Mouse (Mus musculus) gastrocnemius, postnatal 25 days (tissue): ENCODE measurements at regions not wholly inside any gene's neighbourhood (a gene's known extent, or its start where the extent isn't known, plus 50 kb on each side); places are given as distances from the start of the nearest gene placed in this dataset.
"Not testable (repeated sequence)": the region's sequence is repeated elsewhere in the genome, so short reads cannot be mapped to it uniquely, and the experiment has no call there.

ENCODE experiments used
- DNase-seq: peaks from one replicate; pipeline ENCODE4 v3.0.0; 2022

DNA sequence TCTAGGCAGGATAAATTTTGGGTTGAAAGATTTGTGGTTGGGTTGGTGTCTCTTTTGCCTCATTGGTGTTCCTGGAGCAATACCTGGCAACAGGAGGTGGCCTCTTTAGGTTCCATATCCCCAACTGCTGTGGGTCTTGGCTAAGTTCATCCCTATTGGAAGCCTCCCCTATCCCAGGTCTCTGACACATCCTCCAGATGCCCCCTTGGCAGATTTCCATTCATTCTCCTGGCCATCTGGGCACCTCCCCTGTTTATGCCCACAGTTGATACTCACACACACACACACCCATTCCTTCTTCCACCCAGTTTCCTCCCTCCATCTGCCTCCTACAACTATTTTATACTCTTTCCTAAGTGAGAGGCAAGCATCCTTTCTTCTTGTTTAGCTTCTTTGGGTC lies 984.9 kb upstream of the Gm12353 start:
- DNase-seq, result no peak

DNA sequence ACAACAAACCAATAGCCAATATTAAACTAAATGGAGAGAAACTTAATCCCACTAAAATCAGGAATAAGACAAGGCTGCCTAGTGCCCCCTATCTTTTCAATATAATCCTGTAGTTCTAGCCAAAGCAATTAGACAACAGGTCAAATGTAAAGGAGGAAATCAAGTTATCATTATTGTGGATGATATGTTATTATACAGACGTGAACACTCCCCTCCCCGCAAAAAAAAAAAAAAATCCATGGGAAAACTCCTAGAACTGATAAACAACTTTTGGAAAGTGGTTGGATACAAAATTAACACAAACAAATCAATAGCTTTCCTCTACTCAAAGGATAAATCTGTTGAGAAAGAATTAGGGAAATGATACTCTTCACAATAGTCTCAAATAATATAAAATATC lies 966.2 kb upstream of the Gm12353 start:
- no peak for DNase-seq

DNA sequence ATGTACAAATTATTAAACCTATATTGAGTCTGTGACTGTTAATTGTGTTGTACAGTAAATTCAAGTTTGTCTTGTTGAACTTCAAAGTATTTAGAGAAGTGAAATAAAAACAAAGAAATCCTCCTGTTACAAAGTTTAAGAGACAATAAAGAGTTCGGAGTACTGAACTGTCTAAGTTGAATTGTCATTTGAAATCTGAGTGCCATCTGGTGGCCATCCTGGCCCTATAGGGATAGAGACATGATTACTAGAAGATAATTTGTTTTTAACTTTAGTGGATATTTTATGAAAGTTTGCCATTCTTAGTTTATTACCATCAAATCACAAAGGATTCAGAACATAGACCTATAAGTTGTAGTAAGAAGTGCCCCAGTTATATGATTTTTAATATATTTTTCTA lies 956.1 kb upstream of the Gm12353 start:
- DNase-seq, result no peak

DNA sequence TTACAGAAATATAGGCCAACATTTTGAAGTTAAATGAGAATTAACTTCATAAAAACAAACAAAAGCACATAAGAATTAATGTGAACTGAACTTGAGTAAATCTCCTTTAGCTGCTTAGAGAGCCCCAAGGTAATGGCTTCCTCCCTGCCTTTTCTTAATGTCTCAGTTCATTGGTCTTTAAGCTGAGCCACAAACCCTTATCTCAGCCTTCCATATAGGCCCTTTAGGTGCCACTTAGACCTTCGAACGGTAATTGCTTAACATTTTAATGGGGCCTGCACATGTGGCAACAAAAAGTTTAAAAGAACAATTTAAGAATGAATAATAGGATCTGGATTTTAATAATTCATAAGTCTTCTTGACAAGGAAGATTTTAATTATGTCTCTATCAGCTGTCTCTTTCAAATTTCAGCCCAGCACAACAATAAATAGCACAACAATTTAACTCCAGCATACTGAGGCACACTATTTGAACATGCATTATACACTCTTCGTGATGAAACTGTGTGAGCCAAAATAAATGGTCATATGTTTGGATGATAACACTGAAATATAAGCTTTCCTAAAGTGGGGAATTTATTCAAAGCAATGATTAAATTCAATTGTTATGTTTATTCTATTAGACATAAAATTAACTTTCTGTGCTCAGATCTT lies 919.2 kb upstream of the Gm12353 start:
- no peak for DNase-seq

DNA sequence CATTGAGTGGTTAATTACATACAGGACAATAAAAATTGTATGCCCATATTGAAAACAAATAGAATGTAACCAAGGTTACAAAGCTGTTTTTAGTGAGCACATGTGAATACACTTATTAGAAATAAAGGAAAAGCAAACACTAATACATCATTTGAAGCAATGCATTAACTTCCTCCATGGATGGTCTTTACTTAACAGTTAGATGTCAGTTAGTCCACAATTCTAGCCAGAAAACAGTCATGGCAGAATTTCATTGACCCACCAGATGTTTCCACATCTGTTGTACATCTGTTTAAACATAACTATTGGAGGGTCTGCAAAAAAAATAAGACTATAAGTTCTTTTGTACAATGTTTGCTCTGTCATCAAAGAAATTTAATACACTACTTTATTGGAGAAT lies 911.2 kb upstream of the Gm12353 start:
- no peak for DNase-seq

DNA sequence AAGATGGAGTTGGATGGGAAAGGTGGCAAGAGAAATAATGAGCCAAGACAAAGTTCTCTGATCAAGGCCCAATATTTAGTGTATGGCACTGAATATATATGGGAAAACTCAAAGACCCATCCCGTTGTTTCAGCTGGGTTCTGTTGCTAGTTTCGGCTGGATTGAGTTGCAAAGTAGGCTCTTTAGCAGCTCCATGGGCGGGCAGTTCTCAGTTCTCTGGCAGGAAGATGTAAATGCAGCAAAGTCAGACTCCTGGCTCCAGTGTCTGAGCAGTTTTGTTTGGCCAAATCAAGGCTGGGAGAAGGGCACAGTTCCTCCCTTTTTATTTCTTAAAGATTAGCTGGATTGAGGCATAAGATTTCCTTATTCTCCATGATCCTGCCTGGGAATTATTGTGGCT lies 909.0 kb upstream of the Gm12353 start:
- no peak for DNase-seq

DNA sequence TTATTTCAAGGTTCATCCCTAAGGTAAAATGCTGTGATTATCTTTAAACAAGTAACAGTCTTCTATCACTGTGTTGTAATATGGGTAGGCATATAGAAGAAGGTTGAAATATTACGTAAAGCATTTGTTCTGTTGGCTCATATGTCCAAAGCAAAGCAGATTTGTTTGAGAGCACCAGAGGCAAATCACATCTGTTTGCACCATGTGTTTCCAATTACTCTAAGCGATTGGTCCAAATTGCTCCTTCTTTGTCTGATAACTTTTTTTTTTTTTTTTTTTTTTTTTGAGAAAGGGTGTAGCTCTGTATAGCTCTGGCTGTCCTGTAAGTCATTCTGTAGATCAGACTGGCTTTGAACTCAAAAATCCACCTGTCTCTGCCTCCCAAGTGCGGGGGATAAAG lies 861.0 kb upstream of the Gm12353 start:
- no peak for DNase-seq

DNA sequence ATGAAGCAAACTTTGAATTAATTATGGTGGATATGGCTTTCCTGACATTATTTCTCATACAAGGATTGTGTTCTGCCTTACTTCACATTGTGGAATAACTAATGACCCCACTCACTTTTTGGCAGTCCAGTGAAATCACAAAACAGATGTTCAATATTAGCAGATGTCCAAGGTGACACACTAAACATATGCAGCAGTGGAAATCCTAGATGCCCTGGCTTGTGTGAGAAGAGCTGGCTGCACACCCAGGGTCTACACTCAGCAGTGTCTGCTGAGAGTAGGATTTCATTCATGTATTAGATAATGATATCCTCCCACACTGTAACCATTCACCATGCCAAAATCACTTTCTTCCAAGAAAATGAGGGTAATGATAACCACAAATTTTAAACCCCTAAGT lies 816.9 kb upstream of the Gm12353 start:
- DNase-seq, result peak; percentile 11

DNA sequence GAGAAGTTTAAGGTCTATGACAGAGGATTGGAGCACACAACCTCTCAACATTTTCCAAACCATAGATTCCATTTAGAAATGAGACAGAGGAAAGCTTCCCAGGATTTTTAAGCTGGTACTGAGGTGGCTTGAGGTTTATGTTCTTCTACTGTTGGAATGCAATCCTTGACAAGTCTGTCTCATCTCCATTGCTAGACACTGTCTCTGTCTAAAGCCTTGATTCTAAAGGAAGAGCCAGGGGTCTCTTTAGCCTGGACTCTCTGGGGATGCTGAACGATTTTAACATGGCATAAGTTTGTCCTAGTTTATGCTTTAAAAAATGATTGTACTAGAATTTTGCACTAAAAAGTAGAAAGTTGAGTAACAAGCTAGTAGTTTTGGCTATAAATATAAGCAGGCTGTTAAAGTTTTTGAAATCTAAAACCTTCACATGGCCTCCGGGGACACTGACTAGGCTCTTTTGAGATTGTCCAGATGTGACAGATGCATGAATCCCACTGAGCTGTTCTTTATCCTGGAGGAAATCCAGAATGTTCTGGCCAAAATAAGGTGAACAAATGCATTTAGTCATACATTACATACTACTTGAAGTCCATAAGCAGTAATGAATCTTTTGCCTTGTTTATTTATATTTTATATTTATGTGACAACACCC lies 809.4 kb upstream of the Gm12353 start:
- DNase-seq, result no peak

DNA sequence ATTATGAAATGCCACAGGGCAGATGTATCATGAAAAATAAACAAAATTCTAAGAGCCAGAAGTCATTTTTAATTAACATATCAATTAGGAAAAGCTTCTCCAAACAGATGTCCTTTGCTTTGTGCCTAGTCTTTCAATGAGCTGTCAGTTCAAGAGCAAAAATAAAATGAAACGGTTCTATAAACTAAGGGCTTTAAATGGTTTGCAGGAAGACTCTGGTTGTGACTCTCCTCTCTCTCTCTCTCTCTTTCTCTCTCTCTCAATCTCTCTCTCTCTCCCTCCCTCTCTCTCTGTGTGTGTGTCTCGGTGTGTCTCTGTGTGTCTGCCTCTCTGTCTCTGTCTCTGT lies 808.9 kb upstream of the Gm12353 start:
- no peak for DNase-seq

DNA sequence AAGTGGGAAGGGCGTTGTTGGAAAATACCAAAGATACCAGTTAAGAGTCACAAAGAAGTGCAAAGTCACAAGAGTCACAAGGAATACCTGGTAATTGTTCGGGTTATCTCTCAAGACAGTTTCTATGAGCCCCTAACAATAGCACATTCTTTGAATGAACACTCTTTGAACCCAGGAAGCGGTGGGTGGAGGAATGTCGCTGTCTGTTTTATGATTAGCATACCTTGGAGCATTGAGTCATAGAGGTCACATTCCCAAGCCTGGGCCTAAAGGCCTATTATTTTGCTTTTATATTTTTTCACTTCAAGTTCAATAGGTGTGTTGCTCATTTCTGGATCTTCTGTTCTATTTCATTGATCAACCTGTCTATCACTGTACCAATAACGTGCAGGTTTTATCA lies 802.1 kb upstream of the Gm12353 start:
- not testable (repeated sequence) for DNase-seq
